Mouse (Mus musculus): Measurements from ENCODE around the gene Siglecf.
A peak's percentile ranks its signal among the peaks of the same experiment; 100 is the strongest.

Gene Siglecf

GRCm38 (mm10) chr7:43351154-43351553, at the start of gene Siglecf:
TSS of gene Siglecf (plus strand) at chr7:43351341.
- DNase-seq (ENCODE audit: low read depth): no peak

DNA sequence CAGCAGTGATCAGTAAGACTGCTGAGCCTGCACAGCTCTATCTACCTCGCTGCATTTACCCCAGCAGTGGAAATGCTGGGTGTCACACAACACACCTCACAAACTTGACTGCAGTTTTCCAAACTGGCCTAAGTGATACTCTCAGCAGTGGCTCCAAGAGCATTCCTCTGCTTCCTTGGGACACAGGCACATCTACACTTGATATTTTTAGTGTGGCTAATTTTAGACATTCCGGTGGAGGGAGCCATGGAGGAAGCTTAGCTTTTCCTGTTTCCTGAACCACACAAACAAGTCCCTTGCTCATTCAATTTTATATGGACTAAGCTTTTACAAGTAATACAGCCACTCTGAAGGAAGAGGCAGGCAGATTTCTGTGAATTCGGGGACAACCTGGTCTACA, 45.9 kb upstream of the Siglecf start:
- DNase-seq (ENCODE audit: low read depth): no peak

GRCm38 (mm10) chr7:43309069-43309468, 42.1 kb upstream of the Siglecf start:
- DNase-seq (ENCODE audit: low read depth): no peak

DNA sequence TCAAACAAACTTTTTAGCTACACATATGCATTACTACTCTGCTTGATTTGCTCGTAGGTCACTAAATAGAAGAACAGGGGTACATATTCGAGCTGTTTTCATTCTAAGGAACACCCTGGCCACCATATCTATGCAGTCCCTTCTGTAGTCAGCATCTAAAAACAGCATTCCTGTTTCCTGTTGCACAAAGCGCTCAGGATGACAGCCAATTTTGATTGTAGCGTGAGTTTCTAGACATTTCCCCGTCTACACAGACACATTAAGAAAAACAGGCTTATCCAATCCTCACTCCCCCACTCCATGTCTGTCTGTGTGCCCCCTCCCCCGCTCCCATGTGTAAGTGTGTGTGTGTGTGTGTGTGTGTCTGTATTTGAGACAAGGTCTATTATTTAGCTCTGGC, 39.5 kb upstream of the Siglecf start:
- DNase-seq (ENCODE audit: low read depth): peak; percentile 3

DNA sequence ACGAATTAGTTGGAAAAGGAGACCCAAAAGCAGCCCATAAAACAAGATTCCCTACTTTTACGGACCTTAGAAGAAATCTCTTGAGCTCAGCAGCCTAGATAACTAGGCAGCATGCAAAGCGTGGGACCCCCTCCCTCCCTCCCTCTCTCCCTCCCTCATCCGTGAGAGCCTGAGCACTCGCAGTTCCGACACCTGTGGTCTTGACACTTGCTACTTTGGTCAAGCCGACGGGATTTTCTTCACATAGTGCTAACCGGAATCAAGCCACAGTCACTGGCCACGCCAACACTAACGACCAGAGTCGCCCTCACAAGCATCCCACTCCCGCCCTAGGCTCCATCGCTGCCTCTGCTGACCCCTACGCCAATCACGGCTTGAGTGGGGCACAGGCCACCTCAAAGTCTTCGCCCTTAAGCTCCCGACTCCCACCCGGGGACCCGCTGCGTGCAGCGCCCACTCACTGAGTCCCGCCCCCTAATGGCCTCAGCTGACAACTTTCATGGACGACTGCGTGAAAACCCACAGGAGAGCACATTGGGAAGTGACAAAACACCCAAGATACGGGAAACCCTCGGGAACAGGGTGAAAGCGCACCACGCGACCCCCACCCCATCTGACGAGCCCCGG, 38.6 kb upstream of the Siglecf start:
- no peak for DNase-seq (ENCODE audit: low read depth)

DNA sequence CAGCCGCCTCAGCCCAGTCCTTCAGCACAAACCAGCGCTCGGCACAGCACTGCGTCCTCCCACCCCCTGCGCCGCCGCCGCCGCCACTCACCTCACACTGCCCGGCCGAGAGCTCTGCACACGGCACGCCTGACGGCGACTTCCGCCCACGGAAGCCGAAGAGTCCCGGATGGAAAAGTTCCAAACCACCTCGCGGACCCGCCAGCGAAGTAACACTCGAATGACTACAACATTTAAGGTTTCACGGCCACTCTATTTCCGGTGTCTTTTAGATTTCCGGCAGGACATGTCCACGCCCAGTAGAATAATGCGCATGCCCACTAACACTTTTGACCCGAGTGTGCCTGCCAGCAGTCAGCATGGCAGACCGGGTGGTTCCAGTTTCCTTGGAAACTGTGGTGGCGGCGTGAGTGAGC, 38.1 kb upstream of the Siglecf start, which contains the start of gene Zfp715:
TSS of gene Zfp715 (minus strand) at position 282 of the 416 bp plus-strand sequence.
- DNase-seq (ENCODE audit: low read depth): peak; percentile 97

GRCm38 (mm10) chr7:43326223-43326780, 24.8 kb upstream of the Siglecf start:
- DNase-seq (ENCODE audit: low read depth): no peak

- DNase-seq (ENCODE audit: low read depth): no peak
Observed at GRCm38 (mm10) chr7:43328101-43328500, 23.0 kb upstream of the Siglecf start.

GRCm38 (mm10) chr7:43333203-43333602, 17.9 kb upstream of the Siglecf start:
- peak; percentile 7 for DNase-seq (ENCODE audit: low read depth)

DNA sequence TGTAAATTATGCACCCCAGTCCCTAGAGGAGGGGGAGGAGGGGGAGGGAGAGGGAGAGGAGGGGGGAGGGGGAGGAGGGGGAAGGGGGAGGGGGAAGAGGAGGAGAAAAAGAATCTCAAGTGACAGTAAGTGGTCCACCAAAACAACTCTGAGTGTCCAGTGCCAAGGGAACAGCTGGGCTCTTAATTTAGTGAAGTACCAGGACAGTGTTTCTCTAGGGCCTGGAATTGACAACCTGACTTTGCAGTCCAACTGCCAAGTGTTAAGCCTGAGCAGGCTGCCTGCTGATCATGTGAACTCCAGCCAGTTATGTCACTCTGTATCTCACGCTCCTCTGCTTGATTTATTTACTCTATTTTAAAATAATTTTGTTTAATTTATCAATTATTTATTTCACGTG, 17.2 kb upstream of the Siglecf start:
- DNase-seq (ENCODE audit: low read depth): no peak

- DNase-seq (ENCODE audit: low read depth): no peak
Observed at GRCm38 (mm10) chr7:43340771-43341170, 10.4 kb upstream of the Siglecf start.

GRCm38 (mm10) chr7:43343191-43343590, 8.0 kb upstream of the Siglecf start:
- no peak for DNase-seq (ENCODE audit: low read depth)

GRCm38 (mm10) chr7:43344020-43344419, 7.1 kb upstream of the Siglecf start:
- DNase-seq (ENCODE audit: low read depth): no peak

- DNase-seq (ENCODE audit: low read depth): no peak
Observed at GRCm38 (mm10) chr7:43344491-43344890, 6.7 kb upstream of the Siglecf start.

GRCm38 (mm10) chr7:43346148-43346547, 5.0 kb upstream of the Siglecf start:
- DNase-seq (ENCODE audit: low read depth): no peak

- no peak for DNase-seq (ENCODE audit: low read depth)
Observed at GRCm38 (mm10) chr7:43346571-43346970, 4.6 kb upstream of the Siglecf start.

GRCm38 (mm10) chr7:43349623-43350022, 1.5 kb upstream of the Siglecf start:
- DNase-seq (ENCODE audit: low read depth): peak; percentile 10

- no peak for DNase-seq (ENCODE audit: low read depth)
Observed at GRCm38 (mm10) chr7:43353118-43353517, 2.0 kb downstream of the Siglecf start.

DNA sequence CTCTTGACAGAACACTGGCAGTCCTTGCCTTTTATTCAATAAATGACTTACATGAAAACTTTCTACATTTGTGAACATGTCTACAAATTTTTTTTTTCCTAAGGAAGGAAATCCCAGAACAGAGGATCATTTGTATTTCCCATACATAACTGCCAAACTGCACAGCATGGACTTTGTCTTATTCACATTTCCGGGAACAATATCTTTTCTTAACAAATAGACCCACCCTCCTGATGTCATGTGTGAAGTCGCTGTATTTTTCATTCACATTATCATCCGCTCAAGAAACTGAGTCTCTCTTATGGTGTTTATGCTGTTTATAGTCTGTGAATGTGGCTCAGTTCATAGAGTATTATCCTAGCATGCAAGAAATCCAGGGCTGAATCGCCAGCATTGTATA, 2.6 kb downstream of the Siglecf start:
- DNase-seq (ENCODE audit: low read depth): no peak

DNA sequence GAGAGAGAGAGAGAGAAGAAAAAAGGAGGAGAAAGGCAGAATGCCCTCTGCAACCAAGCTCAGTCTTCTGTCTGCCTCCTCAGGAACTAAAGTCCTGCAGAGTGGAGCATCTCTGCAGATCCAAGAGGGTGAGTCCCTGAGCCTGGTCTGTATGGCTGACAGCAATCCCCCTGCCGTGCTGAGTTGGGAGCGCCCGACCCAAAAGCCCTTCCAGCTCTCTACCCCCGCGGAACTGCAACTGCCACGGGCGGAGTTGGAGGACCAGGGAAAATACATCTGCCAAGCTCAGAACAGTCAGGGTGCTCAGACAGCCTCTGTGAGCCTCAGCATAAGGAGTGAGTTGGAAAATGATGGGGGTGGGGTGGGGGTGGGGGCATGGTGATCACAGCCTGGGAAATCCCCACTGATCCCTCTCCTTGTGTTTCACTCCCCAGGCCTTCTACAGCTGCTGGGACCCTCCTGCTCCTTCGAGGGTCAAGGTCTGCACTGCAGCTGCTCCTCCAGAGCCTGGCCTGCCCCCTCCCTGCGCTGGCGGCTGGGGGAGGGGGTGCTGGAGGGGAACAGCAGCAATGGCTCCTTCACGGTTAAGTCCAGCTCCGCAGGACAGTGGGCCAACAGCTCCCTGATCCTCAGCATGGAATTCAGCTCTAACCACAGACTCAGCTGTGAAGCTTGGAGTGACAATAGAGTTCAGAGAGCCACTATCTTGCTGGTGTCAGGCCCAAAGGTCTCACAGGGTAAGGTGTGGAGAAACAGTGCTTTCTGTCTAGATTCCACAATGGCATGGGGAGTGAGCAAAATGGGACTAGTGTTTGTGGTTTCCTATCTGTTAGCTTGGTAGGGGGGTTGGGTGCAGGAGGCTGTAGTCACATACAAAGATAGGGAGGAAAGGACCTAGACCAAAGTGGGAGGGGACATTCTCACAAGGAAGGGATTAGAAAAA, 4.0 kb downstream of the Siglecf start:
- DNase-seq (ENCODE audit: low read depth): no peak

DNA sequence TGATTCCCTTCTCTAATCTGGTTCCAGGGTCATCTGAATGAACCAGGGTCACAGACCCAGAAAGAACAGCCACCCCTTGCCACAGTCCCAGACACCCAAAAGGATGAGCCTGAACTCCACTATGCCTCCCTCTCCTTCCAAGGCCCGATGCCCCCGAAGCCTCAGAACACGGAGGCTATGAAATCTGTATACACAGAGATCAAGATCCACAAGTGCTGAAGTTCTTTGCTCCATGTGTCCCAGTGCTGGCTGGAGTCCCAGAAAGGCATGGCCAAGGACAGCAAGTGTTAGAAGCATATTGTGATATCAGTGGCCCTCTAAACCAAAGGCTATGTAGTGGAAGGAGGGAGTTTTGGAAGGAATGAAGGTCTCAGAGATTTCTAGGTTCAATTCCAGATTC, 7.4 kb downstream of the Siglecf start:
- DNase-seq (ENCODE audit: low read depth): no peak

GRCm38 (mm10) chr7:43361442-43361841, 10.3 kb downstream of the Siglecf start:
- DNase-seq (ENCODE audit: low read depth): no peak

DNA sequence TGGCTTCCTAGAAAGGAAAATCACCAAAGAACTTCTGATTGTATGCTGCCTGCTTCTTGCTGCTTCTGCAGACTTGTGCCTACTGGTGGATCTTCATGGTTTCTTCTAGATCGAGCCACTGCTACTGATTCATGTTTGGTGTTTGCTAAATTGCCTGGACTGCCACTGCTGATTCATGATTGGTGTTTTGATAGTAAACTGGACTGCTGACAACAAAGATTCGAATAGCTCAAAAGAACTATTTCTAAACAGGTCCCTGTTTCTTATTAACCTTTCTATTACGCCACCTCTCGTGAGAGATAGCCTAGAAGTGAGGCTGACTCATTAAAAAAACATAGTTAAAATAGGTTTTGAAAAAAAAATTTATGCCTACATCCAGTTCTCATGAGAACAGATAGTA, 10.9 kb downstream of the Siglecf start:
- no peak for DNase-seq (ENCODE audit: low read depth)
